Mouse (Mus musculus): ENCODE data around the gene Krt26. TPM values are rescaled to one million over a fixed set of nuclear protein-coding genes. Genes with fewer than 3 reads are reported as not detected.

Gene Krt26
- 0.21 and 0.48 TPM in 2 replicates for polyA plus RNA-seq (2016; fragmentation: Nextera tagmentation; extraction: Ambion mirVana)

DNA sequence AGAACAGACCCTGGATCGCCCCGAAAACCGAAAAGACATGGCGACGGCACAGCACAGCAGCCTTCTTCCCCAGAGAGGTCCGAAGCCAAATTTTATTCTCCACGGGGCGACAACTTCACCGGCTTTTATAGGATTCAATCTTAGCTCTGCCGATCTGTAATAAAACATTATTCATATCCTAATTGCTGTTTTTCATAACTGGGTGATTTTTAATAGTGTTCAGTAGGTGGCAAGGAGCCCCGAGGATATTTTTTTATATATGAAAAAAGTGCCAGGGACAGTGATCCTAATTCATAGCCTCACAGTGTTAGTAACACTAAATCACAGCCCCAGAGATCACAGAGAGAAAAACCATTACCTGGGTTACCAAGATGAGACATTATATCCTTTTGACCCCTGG lies at the start of gene Krt26:
Krt26 (minus strand) TSS at position 101 of the 400 bp plus-strand sequence.
- H3K36me3 ChIP-seq: no peaks in the 10 kb centered on the region
- H3K4me3 ChIP-seq: no peak within 1 kb of the TSS
- 0 out of 2 replicates have a peak, but pooled peaks cover 7% of the 10 kb centered on the region for H3K4me1 ChIP-seq
- no peaks in the 10 kb centered on the region for H3K27me3 ChIP-seq
- no peak within 1 kb of the TSS for H3K27ac ChIP-seq (replicated peaks)
- H3K4me2 ChIP-seq (replicated peaks): no peak within 1 kb of the TSS
- H3K9ac ChIP-seq (replicated peaks): no peak within 1 kb of the TSS
- ATAC-seq (ENCODE audit: low FRiP score, low read depth): no peak
- H3K9me3 ChIP-seq: no peaks in the 10 kb centered on the region
- whole genome bisulfite sequencing: 93% methylated on average over 11 of the region's 11 CpGs

- H3K9me3 ChIP-seq: no peaks in the 10 kb centered on the region
- peak; percentile 69 for ATAC-seq (ENCODE audit: low FRiP score, low read depth)
- peaks cover 10% of the 10 kb centered on the region for H3K4me1 ChIP-seq
- peak overlapping the region; percentile 94 for H3K27ac ChIP-seq (replicated peaks)
- H3K36me3 ChIP-seq: no peaks in the 10 kb centered on the region
- H3K4me3 ChIP-seq: peak overlapping the region; percentile 60
- H3K27me3 ChIP-seq: peaks cover 23% of the 10 kb centered on the region
- 2% methylated on average over 71 of the region's 71 CpGs for WGBS
- H3K4me2 ChIP-seq (replicated peaks): peak overlapping the region; percentile 68
- peak overlapping the region; percentile 65 for H3K9ac ChIP-seq (replicated peaks)
These were observed 48.3 kb upstream of the Krt26 start for GRCm38 (mm10) chr11:99385813-99386721.

DNA sequence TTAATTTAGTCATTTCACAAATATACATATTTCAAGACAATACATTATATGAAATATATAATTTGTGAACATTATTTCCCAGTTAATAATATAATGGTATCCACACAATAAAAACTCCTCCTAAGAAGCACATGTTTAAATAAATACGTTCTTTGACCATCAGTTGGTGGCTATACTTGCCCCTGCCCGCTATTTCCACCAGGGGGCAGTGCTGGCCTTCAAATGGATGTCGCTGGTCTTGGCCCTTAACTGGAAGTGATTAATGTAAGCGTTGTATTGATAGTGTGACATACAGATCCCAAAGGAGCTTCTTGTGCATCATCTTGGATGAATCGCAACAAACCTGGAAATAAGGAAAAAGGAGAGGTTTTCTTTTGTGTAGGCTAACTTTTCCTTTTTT lies 41.8 kb upstream of the Krt26 start:
- Histone ChIP-seq H3K4me3 (no peak overlapping the region), H3K9ac (replicated peaks) (no peak overlapping the region), H3K4me2 (replicated peaks) (no peak overlapping the region), H3K36me3 (no peaks in the 10 kb centered on the region), H3K27me3 (peaks cover 35% of the 10 kb centered on the region), H3K4me1 (no peaks in the 10 kb centered on the region), H3K9me3 (no peaks in the 10 kb centered on the region), H3K27ac (replicated peaks) (no peak overlapping the region)
- WGBS: 14% methylated on average over 5 of the region's 5 CpGs
- ATAC-seq (ENCODE audit: low FRiP score, low read depth): no peak

DNA sequence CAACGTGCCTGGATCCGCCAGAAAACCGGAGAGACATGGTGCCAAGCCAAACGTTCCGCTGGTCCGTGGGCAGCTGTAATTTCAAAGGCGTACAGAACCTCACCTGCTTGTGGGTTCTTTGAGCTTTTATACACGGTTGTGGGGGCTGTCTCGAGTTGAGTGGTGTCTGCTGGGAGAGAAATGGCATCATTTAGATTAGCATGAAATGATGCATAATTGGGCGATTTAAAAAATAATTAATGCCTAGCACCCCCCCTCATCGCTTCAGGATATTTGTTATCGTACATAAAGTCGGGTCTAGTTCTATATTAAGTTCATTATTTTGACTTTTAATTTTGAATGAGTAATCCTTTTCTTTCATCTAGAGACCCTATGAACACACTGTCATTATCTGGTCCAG lies 37.0 kb upstream of the Krt26 start, which contains the start of gene Krt28:
Krt28 (minus strand) TSS at position 101 of the 400 bp plus-strand sequence.
- ATAC-seq (ENCODE audit: low FRiP score, low read depth): no peak
- Histone ChIP-seq H3K36me3 (no peaks in the 10 kb centered on the region), H3K4me3 (no peak within 1 kb of the TSS), H3K9ac (replicated peaks) (no peak within 1 kb of the TSS), H3K27me3 (peaks cover 12% of the 10 kb centered on the region), H3K9me3 (no peaks in the 10 kb centered on the region), H3K4me2 (replicated peaks) (no peak within 1 kb of the TSS), H3K27ac (replicated peaks) (no peak within 1 kb of the TSS), H3K4me1 (no peaks in the 10 kb centered on the region)
- WGBS: 79% methylated on average over 13 of the region's 13 CpGs

- no peak overlapping the region for H3K27ac ChIP-seq (replicated peaks)
- ATAC-seq (ENCODE audit: low FRiP score, low read depth): no peak
- 88% methylated on average over 8 of the region's 8 CpGs for WGBS
These were observed 32.2 kb upstream of the Krt26 start for GRCm38 (mm10) chr11:99369853-99370451.

DNA sequence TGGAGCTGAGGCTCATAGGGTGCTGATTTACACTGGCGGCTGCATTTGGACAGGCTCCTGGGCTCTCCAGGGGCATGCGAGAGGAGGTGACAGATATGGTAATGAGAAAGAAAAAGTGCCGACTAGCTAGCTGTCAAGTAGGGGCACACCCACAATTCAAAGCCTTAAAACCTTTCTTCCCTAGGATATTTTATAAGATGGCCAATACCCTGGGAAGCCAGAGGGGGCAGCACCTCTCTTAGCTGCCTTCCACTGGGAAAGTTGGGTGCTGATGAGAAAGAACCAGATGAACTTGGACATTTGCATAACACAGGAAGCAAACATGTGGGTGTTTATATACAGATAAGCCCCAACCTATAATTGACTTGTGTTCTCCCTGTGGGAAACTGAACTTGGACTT lies 31.5 kb upstream of the Krt26 start:
- ATAC-seq (ENCODE audit: low FRiP score, low read depth): no peak
- H3K27ac ChIP-seq (replicated peaks): no peak overlapping the region
- 20% methylated on average over 3 of the region's 3 CpGs for WGBS

More at GRCm38 (mm10) chr11:99369853-99370451, 32.2 kb upstream of the Krt26 start:
- Histone ChIP-seq H3K27me3 (no peaks in the 10 kb centered on the region; the same call in 1 of the 2 replicates), H3K4me3 (no peak overlapping the region), H3K36me3 (no peaks in the 10 kb centered on the region), H3K9me3 (no peaks in the 10 kb centered on the region), H3K9ac (replicated peaks) (no peak overlapping the region), H3K4me2 (replicated peaks) (no peak overlapping the region), H3K4me1 (no peaks in the 10 kb centered on the region)

GRCm38 (mm10) chr11:99366791-99367190 lies 29.0 kb upstream of the Krt26 start:
- H3K27me3 ChIP-seq: no peaks in the 10 kb centered on the region
- H3K9ac ChIP-seq (replicated peaks): no peak overlapping the region
- H3K9me3 ChIP-seq: no peaks in the 10 kb centered on the region
- H3K27ac ChIP-seq (replicated peaks): no peak overlapping the region
- no peak for ATAC-seq (ENCODE audit: low FRiP score, low read depth)
- no peaks in the 10 kb centered on the region for H3K36me3 ChIP-seq
- WGBS: 43% methylated on average over 10 of the region's 10 CpGs
- H3K4me2 ChIP-seq (replicated peaks): no peak overlapping the region
- no peaks in the 10 kb centered on the region for H3K4me1 ChIP-seq
- no peak overlapping the region for H3K4me3 ChIP-seq

More for the DNA sequence above, 31.5 kb upstream of the Krt26 start:
- no peaks in the 10 kb centered on the region for H3K27me3 ChIP-seq
- H3K9ac ChIP-seq (replicated peaks): no peak overlapping the region
- no peaks in the 10 kb centered on the region for H3K9me3 ChIP-seq
- H3K4me3 ChIP-seq: no peak overlapping the region
- no peak overlapping the region for H3K4me2 ChIP-seq (replicated peaks)
- no peaks in the 10 kb centered on the region for H3K36me3 ChIP-seq
- H3K4me1 ChIP-seq: no peaks in the 10 kb centered on the region

DNA sequence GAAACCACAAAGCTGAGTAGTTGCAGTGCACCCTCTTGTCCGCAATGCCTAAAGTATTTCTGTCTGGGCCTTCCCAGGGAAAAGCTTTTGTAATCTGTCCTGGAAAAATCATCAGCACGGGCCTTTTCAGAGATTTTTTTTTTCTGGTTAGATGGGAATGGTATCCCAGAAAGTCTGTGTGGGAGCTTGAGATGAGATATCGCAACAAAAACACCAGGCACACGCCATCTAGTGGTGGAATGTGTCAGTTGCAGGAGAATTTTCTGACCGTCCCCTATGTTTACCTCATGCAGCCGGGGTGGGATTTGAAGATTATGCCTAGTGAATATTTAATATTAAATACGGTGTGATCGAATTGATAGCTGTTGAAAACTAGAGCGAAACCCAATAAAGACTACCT lies 26.6 kb upstream of the Krt26 start:
- Histone ChIP-seq H3K4me2 (replicated peaks) (no peak overlapping the region), H3K36me3 (no peaks in the 10 kb centered on the region), H3K9ac (replicated peaks) (no peak overlapping the region), H3K27ac (replicated peaks) (no peak overlapping the region), H3K4me3 (no peak overlapping the region), H3K9me3 (no peaks in the 10 kb centered on the region), H3K4me1 (no peaks in the 10 kb centered on the region), H3K27me3 (no peaks in the 10 kb centered on the region)
- 27% methylated on average over 9 of the region's 9 CpGs for WGBS
- ATAC-seq (ENCODE audit: low FRiP score, low read depth): no peak

DNA sequence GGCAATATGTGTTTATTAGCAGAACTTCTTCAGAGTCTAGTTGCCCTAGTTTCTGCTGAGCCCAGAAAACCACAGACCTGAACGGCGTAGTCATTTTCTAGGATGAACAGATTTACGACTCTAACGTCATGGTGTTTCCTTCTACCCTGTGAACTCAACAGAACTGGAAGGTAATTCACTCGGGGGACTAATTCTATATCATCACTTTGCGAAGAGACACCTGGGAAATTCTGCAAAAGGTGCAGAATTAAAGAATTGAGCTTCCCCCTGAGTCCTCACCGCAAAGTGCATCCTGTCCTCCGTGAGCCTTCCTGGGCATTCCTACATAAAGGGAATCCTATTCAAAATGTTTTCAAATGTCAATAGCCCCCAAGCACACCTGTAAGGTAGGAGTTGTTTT lies 23.7 kb upstream of the Krt26 start:
- no peaks in the 10 kb centered on the region for H3K36me3 ChIP-seq
- no peak for ATAC-seq (ENCODE audit: low FRiP score, low read depth)
- no peaks in the 10 kb centered on the region for H3K9me3 ChIP-seq
- no peaks in the 10 kb centered on the region for H3K27me3 ChIP-seq
- no peak overlapping the region for H3K9ac ChIP-seq (replicated peaks)
- no peak overlapping the region for H3K4me2 ChIP-seq (replicated peaks)
- H3K27ac ChIP-seq (replicated peaks): no peak overlapping the region
- no peak overlapping the region for H3K4me3 ChIP-seq
- 90% methylated on average over 8 of the region's 8 CpGs for WGBS
- H3K4me1 ChIP-seq: no peaks in the 10 kb centered on the region

- no peak within 1 kb of the TSS for H3K27ac ChIP-seq (replicated peaks)
- WGBS: 83% methylated on average over 12 of the region's 12 CpGs
These were observed 13.2 kb upstream of the Krt26 start, which contains the start of gene Krt27 for GRCm38 (mm10) chr11:99351004-99351403. TSS of gene Krt27 (minus strand) at chr11:99351104.

DNA sequence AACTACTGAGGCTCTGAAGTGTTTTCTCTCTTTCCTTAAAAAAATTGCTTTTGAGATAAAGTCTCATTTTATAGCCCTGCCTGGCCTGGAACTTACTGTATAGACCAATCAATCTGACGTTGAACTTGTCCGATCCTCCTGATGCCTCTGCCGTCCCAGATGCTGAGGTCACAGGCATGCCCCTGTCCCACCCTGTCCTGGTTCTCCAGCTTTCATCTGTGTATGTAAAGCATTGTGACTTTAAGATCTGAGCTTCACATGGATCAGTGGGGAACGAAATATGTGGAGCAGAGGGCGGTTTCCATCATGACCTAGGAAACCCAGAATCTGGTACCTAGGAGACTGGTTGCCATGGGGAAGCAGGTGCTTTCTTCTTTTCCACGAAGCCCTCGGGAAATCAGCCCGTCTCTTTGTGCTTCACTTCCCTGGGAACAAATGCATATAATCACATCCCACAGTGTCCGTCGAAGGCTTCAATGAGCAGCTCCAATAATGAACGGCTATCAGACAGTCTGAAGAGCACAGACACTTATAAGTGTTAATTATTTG lies 1.6 kb upstream of the Krt26 start:
- 0 out of 2 replicates have a peak, but pooled peaks cover 4% of the 10 kb centered on the region for H3K4me1 ChIP-seq
- peak overlapping the region; percentile 60 for H3K27ac ChIP-seq (replicated peaks)
- H3K27me3 ChIP-seq: no peaks in the 10 kb centered on the region
- no peak overlapping the region for H3K4me3 ChIP-seq
- no peak overlapping the region for H3K9ac ChIP-seq (replicated peaks)
- ATAC-seq (ENCODE audit: low FRiP score, low read depth): 0 out of 2 replicates have a peak, but pooled peaks have one; percentile 38
- WGBS: 30% methylated on average over 11 of the region's 11 CpGs
- no peaks in the 10 kb centered on the region for H3K9me3 ChIP-seq
- 0 out of 2 replicates have a peak overlapping the region, but pooled peaks have one; percentile 0 for H3K4me2 ChIP-seq (replicated peaks)
- H3K36me3 ChIP-seq: no peaks in the 10 kb centered on the region

More at GRCm38 (mm10) chr11:99351004-99351403, 13.2 kb upstream of the Krt26 start, which contains the start of gene Krt27:
- no peaks in the 10 kb centered on the region for H3K27me3 ChIP-seq
- H3K9me3 ChIP-seq: no peaks in the 10 kb centered on the region
- no peak within 1 kb of the TSS for H3K4me2 ChIP-seq (replicated peaks)
- H3K4me1 ChIP-seq: no peaks in the 10 kb centered on the region
- no peak within 1 kb of the TSS for H3K4me3 ChIP-seq
- H3K9ac ChIP-seq (replicated peaks): no peak within 1 kb of the TSS
- no peak for ATAC-seq (ENCODE audit: low FRiP score, low read depth)
- H3K36me3 ChIP-seq: no peaks in the 10 kb centered on the region

DNA sequence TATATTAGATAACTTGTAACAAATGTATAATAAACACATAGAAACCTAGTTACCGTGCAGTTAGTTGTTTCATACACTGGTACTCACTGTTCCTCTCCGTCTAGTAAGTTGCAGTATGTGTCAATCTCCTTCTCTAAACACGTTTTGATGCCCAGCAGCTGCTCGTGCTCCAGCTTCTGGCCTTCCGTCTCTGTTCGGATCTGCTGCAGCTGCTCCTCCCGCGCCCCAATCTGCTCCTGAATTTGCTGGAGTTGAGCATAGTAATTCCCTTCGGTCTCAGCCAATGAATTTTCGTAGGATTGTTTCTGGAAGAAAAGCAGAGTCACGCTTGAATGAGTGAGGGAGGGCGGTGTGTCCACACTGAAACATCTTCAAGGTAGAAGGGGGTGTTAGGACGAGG lies 4.3 kb downstream of the Krt26 start:
- Histone ChIP-seq H3K27ac (replicated peaks) (no peak overlapping the region), H3K36me3 (no peaks in the 10 kb centered on the region), H3K4me1 (0 out of 2 replicates have a peak, but pooled peaks cover 2% of the 10 kb centered on the region), H3K9me3 (no peaks in the 10 kb centered on the region), H3K27me3 (no peaks in the 10 kb centered on the region), H3K4me2 (replicated peaks) (no peak overlapping the region), H3K9ac (replicated peaks) (no peak overlapping the region), H3K4me3 (no peak overlapping the region)
- WGBS: 62% methylated on average over 13 of the region's 13 CpGs
- no peak for ATAC-seq (ENCODE audit: low FRiP score, low read depth)
